Mouse (Mus musculus): ENCODE data around the gene Casp9. TPM values are rescaled to one million over a fixed set of nuclear protein-coding genes. Genes with fewer than 3 reads are reported as not detected.
"Not testable (repeated sequence)": the region's sequence is repeated elsewhere in the genome, so short reads cannot be mapped to it uniquely, and the experiment has no call there.

Casp9 gene
- polyA plus RNA-seq, 1 experiment from 2014 or later: 22.6 TPM

DNA sequence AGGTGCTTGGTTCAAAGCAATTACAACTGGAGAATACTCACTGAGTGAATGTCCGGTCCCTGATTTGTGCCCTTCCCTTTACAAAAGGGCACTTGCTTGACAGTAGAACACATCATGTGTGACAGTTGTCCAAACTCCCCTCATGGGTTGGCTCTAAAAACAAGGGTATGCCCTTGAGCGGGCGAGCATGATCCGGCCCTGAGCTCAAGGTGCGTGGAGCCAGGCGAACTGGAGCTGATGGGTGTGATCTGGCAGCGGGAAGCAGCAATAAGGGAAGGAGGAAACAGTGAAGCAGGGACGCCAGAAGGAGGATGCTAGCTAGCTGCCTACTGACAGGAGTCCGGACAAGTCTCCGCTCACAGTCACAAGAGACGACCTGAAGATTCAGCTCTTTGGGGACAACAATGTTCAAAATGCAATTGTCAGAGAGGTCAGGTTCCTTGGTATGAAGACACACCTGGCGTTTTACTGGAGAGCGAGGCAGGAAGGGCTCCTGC, 31.3 kb upstream of the Casp9 start:
- Histone ChIP-seq H3K27ac (no peak overlapping the region), H3K9me3 (no peaks in the 10 kb centered on the region), H3K36me3 (peaks cover 60% of the 10 kb centered on the region), H3K4me2 (no peak overlapping the region), H3K4me1 (replicated peaks) (no peaks in the 10 kb centered on the region; the same call in 1 of the 2 replicates), H3K27me3 (no peaks in the 10 kb centered on the region), H3K4me3 (replicated peaks) (no peak overlapping the region), H3K9ac (replicated peaks) (no peak overlapping the region)
- WGBS: 92% methylated on average over 13 of the region's 13 CpGs
- ATAC-seq (ENCODE audit: insufficient number of reproducible peaks, insufficient read depth, low FRiP score, low TSS enrichment, low read depth): no peak

GRCm38 (mm10) chr4:141763476-141763875, 29.9 kb upstream of the Casp9 start:
- 94% methylated on average over 12 of the region's 12 CpGs for WGBS
- H3K9ac ChIP-seq (replicated peaks): no peak overlapping the region

DNA sequence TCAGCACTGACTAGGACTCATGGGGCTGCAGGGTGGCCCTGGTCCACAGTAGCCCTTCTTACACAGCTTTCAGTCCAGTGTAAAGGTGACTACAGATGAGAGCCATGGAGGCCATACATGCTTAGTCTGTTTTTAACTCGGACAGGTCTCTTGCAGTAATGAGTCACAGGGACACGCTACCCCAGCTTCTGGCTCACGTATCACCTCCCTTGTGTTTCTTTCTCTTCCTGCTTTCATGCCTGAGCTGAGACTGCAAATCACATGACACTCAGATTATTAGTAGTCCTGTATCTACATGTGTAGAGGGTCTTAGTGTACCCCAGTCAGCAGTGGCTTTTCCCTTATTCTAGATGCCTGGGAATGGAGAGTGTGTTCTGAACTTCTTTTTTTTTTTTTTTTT, 28.4 kb upstream of the Casp9 start:
- Histone ChIP-seq H3K4me2 (no peak overlapping the region), H3K36me3 (peaks cover 89% of the 10 kb centered on the region), H3K27me3 (no peaks in the 10 kb centered on the region), H3K9me3 (no peaks in the 10 kb centered on the region), H3K27ac (no peak overlapping the region), H3K9ac (replicated peaks) (no peak overlapping the region), H3K4me3 (replicated peaks) (no peak overlapping the region), H3K4me1 (replicated peaks) (no peaks in the 10 kb centered on the region; the same call in 1 of the 2 replicates)
- WGBS: 95% methylated on average over 3 of the region's 3 CpGs
- ATAC-seq (ENCODE audit: insufficient number of reproducible peaks, insufficient read depth, low FRiP score, low TSS enrichment, low read depth): no peak

More at GRCm38 (mm10) chr4:141763476-141763875, 29.9 kb upstream of the Casp9 start:
- Histone ChIP-seq H3K27ac (no peak overlapping the region), H3K9me3 (no peaks in the 10 kb centered on the region), H3K27me3 (no peaks in the 10 kb centered on the region), H3K4me1 (replicated peaks) (no peaks in the 10 kb centered on the region; the same call in 1 of the 2 replicates), H3K4me3 (replicated peaks) (no peak overlapping the region), H3K36me3 (peaks cover 74% of the 10 kb centered on the region), H3K4me2 (no peak overlapping the region)
- ATAC-seq (ENCODE audit: insufficient number of reproducible peaks, insufficient read depth, low FRiP score, low TSS enrichment, low read depth): no peak

DNA sequence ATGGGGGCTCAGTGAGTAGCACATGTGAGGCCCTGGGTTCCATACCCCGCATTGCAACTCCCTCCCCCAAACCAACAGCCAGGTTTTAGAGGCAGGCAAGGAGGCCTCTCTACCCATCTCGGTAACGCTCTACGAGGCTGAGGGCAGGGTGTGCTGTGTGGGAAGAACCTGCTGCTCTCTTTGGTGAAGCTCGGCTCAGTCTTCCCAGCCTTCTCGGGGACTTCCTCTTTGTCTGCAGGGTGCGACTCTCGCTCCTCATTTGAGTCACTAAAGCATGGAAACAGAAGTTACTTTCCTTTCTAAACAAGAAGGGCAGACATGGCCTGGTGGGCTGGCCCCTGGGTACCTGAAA, 27.1 kb upstream of the Casp9 start:
- H3K9ac ChIP-seq (replicated peaks): no peak overlapping the region
- peak overlapping the region; percentile 72; the same call in 1 of the 2 replicates for H3K27ac ChIP-seq
- H3K36me3 ChIP-seq: peaks cover 95% of the 10 kb centered on the region
- 89% methylated on average over 8 of the region's 8 CpGs for WGBS
- H3K4me3 ChIP-seq (replicated peaks): no peak overlapping the region
- ATAC-seq (ENCODE audit: insufficient number of reproducible peaks, insufficient read depth, low FRiP score, low TSS enrichment, low read depth): no peak
- H3K9me3 ChIP-seq: no peaks in the 10 kb centered on the region
- H3K27me3 ChIP-seq: no peaks in the 10 kb centered on the region
- H3K4me2 ChIP-seq: no peak overlapping the region
- H3K4me1 ChIP-seq (replicated peaks): no peaks in the 10 kb centered on the region; the same call in 1 of the 2 replicates

DNA sequence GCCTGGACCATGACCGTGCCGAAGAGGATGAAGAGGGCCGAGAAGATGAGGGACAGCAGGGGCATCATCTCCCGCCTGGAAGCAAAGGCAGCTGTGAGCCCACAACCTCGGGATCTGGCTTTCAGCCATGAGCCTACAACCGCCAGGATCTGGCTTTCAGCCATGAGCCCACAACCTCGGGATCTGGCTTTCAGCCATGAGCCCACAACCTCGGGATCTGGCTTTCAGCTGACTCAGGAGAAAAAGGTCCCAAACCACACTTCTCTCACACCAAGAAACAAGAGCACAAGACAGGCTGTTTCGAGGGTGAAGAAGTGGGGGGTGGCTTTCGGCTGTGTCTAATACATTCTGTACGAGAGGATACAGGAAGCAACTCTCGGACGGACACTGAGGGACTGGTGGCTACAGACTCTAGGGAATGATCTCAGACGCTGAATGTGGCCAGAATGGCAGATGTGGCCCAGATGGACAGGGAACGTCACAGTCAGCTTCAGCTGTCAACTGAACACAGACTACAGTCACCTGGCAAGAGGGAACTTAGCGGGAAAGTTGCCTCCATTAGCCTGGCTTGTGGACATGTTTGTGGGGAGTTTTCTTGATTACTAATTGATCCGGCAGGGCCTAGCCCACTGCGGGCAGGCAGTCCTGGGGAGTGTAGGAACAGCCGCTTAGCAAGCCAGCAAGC, 26.6 kb upstream of the Casp9 start:
- Histone ChIP-seq H3K27me3 (no peaks in the 10 kb centered on the region), H3K9ac (replicated peaks) (no peak overlapping the region), H3K36me3 (peaks cover 96% of the 10 kb centered on the region), H3K4me3 (replicated peaks) (no peak overlapping the region), H3K27ac (peak overlapping the region; percentile 72), H3K9me3 (no peaks in the 10 kb centered on the region), H3K4me2 (no peak overlapping the region), H3K4me1 (replicated peaks) (no peaks in the 10 kb centered on the region; the same call in 1 of the 2 replicates)
- 77% methylated on average over 19 of the region's 19 CpGs for WGBS
- ATAC-seq (ENCODE audit: insufficient number of reproducible peaks, insufficient read depth, low FRiP score, low TSS enrichment, low read depth): no peak

DNA sequence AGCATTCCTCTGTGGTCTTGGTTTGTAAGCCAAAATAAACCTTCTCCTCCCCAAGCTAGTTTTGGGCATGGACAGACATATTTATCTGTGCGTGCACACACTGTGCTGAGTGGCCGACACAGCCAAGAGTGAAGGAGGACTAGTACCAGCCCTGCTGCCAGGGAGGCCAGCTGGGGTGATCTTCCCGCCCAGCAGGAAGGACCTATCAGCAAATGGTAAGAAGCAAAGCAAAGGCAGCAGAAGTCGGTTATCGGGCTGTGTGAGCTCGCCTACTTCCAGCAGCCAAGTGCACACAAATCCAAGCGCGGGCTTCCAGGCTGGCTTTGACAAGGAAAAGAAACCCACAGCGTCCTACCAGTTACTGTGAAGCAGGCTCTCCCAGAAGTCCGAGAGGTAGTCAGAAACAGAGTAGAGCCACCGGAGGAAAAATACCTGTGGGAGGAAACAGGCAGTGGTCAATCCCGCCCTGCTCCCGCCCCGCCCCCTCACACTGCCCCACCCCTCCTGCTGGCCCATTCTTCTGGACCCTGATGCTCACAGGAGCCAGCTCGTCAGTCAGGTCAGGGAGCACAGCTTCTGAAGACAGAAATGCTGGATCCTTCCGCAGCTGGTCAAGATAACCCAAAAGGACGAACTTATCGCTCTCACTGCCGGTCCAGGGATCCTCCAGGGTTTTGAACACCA, 25.9 kb upstream of the Casp9 start:
- Histone ChIP-seq H3K27ac (peak overlapping the region; percentile 72), H3K4me2 (no peak overlapping the region), H3K4me1 (replicated peaks) (no peaks in the 10 kb centered on the region; the same call in 1 of the 2 replicates), H3K9me3 (no peaks in the 10 kb centered on the region), H3K9ac (replicated peaks) (no peak overlapping the region), H3K27me3 (no peaks in the 10 kb centered on the region), H3K36me3 (peaks cover 96% of the 10 kb centered on the region), H3K4me3 (replicated peaks) (no peak overlapping the region)
- WGBS: 75% methylated on average over 19 of the region's 19 CpGs
- ATAC-seq (ENCODE audit: insufficient number of reproducible peaks, insufficient read depth, low FRiP score, low TSS enrichment, low read depth): no peak

DNA sequence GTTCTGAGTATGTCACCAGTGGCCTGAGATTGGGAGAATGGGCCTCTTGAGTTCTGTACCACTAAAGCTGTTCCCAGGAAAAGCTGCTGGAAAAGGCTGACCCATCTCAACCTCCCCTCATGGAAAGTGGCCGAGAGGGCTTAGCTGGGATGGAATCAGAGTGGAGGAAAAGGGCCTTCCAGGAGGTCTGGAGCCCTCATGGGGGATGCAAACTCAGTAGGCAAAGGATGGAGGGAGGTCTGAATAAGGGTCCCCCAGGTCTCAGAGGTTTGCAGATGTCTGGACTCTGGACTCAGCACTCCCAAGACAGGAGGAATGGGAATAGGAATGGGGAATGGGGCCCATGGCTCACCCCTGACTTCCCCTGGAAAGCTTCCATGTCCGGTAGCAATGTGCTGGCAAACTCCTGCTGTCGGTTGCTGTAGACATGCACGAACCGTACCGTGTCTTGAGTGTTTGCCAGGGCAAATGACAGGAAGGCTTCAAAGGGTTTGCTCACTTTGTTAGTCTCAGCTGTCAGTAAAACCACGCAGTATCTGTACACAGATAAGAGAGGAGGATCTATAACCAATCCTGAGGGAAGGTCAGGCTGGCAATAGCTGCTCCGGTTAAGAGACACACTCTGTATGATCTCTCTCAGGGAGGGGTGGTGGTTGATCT, 23.8 kb upstream of the Casp9 start:
- no peak for ATAC-seq (ENCODE audit: insufficient number of reproducible peaks, insufficient read depth, low FRiP score, low TSS enrichment, low read depth)
- H3K27me3 ChIP-seq: no peaks in the 10 kb centered on the region
- no peak overlapping the region for H3K9ac ChIP-seq (replicated peaks)
- H3K27ac ChIP-seq: no peak overlapping the region
- no peak overlapping the region for H3K4me2 ChIP-seq
- peaks cover 96% of the 10 kb centered on the region for H3K36me3 ChIP-seq
- no peaks in the 10 kb centered on the region for H3K9me3 ChIP-seq
- no peak overlapping the region for H3K4me3 ChIP-seq (replicated peaks)
- H3K4me1 ChIP-seq (replicated peaks): no peaks in the 10 kb centered on the region; the same call in 1 of the 2 replicates
- 93% methylated on average over 8 of the region's 8 CpGs for WGBS

DNA sequence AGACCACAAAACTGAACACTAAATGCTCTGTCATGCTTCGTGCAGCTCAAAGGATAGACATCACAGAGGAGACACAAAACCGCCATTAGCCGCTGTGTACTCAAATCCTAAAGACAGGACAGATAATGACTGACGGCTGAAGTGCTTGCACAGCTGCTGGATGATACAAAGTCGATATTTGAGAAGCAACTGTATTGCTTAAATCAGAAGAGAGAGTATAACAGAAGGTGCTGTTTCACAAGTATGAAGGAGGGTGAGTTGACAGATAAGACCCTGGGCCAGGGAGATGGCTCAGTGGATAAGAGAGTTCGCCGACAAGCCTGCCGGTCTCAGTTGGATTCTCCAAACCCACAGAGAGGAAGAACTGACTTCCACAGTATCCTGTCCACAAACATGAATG, 21.6 kb upstream of the Casp9 start:
- Histone ChIP-seq H3K4me1 (replicated peaks) (no peaks in the 10 kb centered on the region; the same call in 1 of the 2 replicates), H3K27ac (no peak overlapping the region), H3K36me3 (peaks cover 100% of the 10 kb centered on the region), H3K27me3 (no peaks in the 10 kb centered on the region), H3K9me3 (no peaks in the 10 kb centered on the region), H3K9ac (replicated peaks) (no peak overlapping the region), H3K4me3 (replicated peaks) (no peak overlapping the region), H3K4me2 (no peak overlapping the region)
- 92% methylated on average over 8 of the region's 8 CpGs for WGBS
- no peak for ATAC-seq (ENCODE audit: insufficient number of reproducible peaks, insufficient read depth, low FRiP score, low TSS enrichment, low read depth)

DNA sequence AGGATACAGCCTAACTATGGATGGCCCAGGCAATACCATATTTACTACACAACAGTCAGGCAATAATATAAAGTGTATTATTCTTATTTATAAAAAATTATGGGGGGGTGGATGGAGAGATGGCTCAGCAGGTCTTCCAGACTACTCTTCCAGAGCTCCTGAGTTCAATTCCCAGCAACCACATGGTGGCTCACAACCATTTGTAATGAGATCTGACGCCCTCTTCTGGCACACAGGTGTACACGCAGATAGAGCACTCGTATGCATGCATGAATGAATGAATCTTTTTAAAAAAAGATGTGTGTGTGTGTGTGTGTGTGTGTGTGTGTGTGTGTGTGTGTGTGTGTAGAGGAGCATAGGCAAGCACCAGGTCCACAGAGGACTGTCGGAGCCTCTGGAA, 20.4 kb upstream of the Casp9 start:
- H3K27me3 ChIP-seq; H3K4me1 ChIP-seq (replicated peaks); H3K9me3 ChIP-seq; H3K9ac ChIP-seq (replicated peaks); H3K4me3 ChIP-seq (replicated peaks); H3K4me2 ChIP-seq; H3K27ac ChIP-seq; ATAC-seq (ENCODE audit: insufficient number of reproducible peaks, insufficient read depth, low FRiP score, low TSS enrichment, low read depth): not testable (repeated sequence)
- H3K36me3 ChIP-seq: peaks cover 100% of the 10 kb centered on the region
- WGBS: 84% methylated on average over 4 of the region's 4 CpGs

GRCm38 (mm10) chr4:141779828-141780227, 13.6 kb upstream of the Casp9 start:
- peaks cover 99% of the 10 kb centered on the region for H3K36me3 ChIP-seq
- no peaks in the 10 kb centered on the region for H3K4me1 ChIP-seq (replicated peaks)
- H3K9me3 ChIP-seq: no peaks in the 10 kb centered on the region
- H3K4me3 ChIP-seq (replicated peaks): no peak overlapping the region
- ATAC-seq (ENCODE audit: insufficient number of reproducible peaks, insufficient read depth, low FRiP score, low TSS enrichment, low read depth): no peak
- no peak overlapping the region for H3K9ac ChIP-seq (replicated peaks)
- H3K27ac ChIP-seq: no peak overlapping the region
- H3K4me2 ChIP-seq: no peak overlapping the region
- no peaks in the 10 kb centered on the region for H3K27me3 ChIP-seq
- WGBS: 89% methylated on average over 8 of the region's 8 CpGs

- H3K4me2 ChIP-seq: no peak overlapping the region
- H3K27ac ChIP-seq: no peak overlapping the region
- H3K9ac ChIP-seq (replicated peaks): no peak overlapping the region
- H3K27me3 ChIP-seq: no peaks in the 10 kb centered on the region
- no peak overlapping the region for H3K4me3 ChIP-seq (replicated peaks)
- H3K4me1 ChIP-seq (replicated peaks): no peaks in the 10 kb centered on the region
- H3K9me3 ChIP-seq: no peaks in the 10 kb centered on the region
- ATAC-seq (ENCODE audit: insufficient number of reproducible peaks, insufficient read depth, low FRiP score, low TSS enrichment, low read depth): no peak
- WGBS: 94% methylated on average over 8 of the region's 8 CpGs
- peaks cover 98% of the 10 kb centered on the region for H3K36me3 ChIP-seq
These were observed 12.0 kb upstream of the Casp9 start for GRCm38 (mm10) chr4:141781201-141781985.
